31 mouse cellular contexts compared by ENCODE assay signal in genomic region chr13:56650020-56650419, GRCm38 (mm10).
"Had no signal": no experiment of that assay in that cellular context is flagged by ENCODE, and none has a peak within 500 bp of the region (broad histone marks: within the 10 kb centered on the region; RNA-seq: fewer than 3 reads in every experiment).

No protein-coding gene starts in this region.

- H3K4me3 ChIP-seq: heart, embryonic 10.5 days; heart, embryonic 12.5 days; heart, embryonic 13.5 days; heart, embryonic 15.5 days; hindbrain, embryonic 10.5 days; hindbrain, embryonic 12.5 days; hindbrain, embryonic 13.5 days; hindbrain, embryonic 15.5 days; intestine, embryonic 15.5 days; kidney, embryonic 15.5 days; layer of hippocampus, adult 2 months; left cerebral cortex, adult 2 months had no signal

- H3K4me2 ChIP-seq: heart, embryonic 11.5 days; heart, embryonic 12.5 days; heart, embryonic 13.5 days; heart, embryonic 15.5 days; hindbrain, embryonic 12.5 days; hindbrain, embryonic 13.5 days; hindbrain, embryonic 14.5 days; hindbrain, embryonic 15.5 days; intestine, embryonic 15.5 days; kidney, embryonic 15.5 days had no signal

- H3K9me3 ChIP-seq: heart, embryonic 10.5 days; heart, embryonic 12.5 days; heart, embryonic 13.5 days; heart, embryonic 15.5 days; hindbrain, embryonic 10.5 days; hindbrain, embryonic 12.5 days; hindbrain, embryonic 13.5 days; hindbrain, embryonic 15.5 days; intestine, embryonic 15.5 days; kidney, embryonic 15.5 days had no signal

- H3K27me3 ChIP-seq: heart, embryonic 12.5 days; heart, embryonic 13.5 days; heart, embryonic 15.5 days; hindbrain, embryonic 12.5 days; hindbrain, embryonic 13.5 days; hindbrain, embryonic 15.5 days; intestine, embryonic 15.5 days; kidney, embryonic 15.5 days had no signal

- DNase-seq: heart, postnatal 10 days; heart, postnatal 14 days; heart, postnatal 36 days; heart, postnatal 4 days; kidney, adult 11 months; kidney, adult 18-20 months; kidney, adult 2 months; kidney, adult 8-10 months; kidney, adult 9 months; kidney, postnatal 10 days; kidney, postnatal 25 days; kidney, postnatal 36 days; kidney, postnatal 4 days; layer of hippocampus, adult 9-11 months; layer of hippocampus, postnatal 36 days had no signal

- H3K36me3 ChIP-seq: heart, embryonic 10.5 days; heart, embryonic 12.5 days; heart, embryonic 13.5 days; heart, embryonic 15.5 days; hindbrain, embryonic 10.5 days; hindbrain, embryonic 12.5 days; hindbrain, embryonic 13.5 days; hindbrain, embryonic 15.5 days; intestine, embryonic 15.5 days; kidney, embryonic 15.5 days had no signal

- H3K27ac ChIP-seq: heart, embryonic 10.5 days; heart, embryonic 13.5 days; heart, embryonic 15.5 days; hindbrain, embryonic 10.5 days; hindbrain, embryonic 12.5 days; hindbrain, embryonic 13.5 days; hindbrain, embryonic 14.5 days; hindbrain, embryonic 15.5 days; hindbrain, postnatal 0 days; intestine, embryonic 15.5 days; kidney, embryonic 15.5 days; kidney, postnatal 0 days; layer of hippocampus, adult 2 months; left cerebral cortex, adult 2 months had no signal
